Mouse (Mus musculus) liver, adult (tissue): Measurements from ENCODE around the gene Gm10697.
"Not testable (repeated sequence)": the region's sequence is repeated elsewhere in the genome, so short reads cannot be mapped to it uniquely, and the experiment has no call there.

Experiments used
- GATA4 ChIP-seq: IDR thresholded peaks from 2 replicates; pipeline ENCODE4 v1.6.1; 2014; ENCODE audit warnings: mild to moderate bottlenecking, low read length; ENCODE audit not compliant: insufficient replicate concordance

The Gm10697 gene

DNA sequence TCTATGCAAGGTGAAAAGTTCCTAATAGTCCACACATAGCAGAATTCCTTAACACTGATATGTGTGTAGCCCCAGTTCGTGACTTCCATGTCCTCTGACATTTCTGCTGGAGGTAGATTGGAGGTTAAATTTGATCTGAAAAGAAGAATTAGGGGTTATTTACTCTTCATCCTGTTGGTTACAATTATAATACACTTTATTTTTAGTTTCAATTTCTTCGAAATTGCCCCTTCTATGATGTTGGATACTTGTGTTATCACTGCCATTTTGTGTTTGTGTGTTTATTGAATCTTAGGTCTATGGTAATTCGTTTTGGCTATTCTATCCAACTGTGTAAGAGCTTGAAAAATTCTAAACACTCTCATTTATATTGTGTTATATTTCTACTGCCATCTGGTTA is at the start of gene Gm10697:
Gene Gm10697, minus strand, starts transcription at position 101 of the 400 bp plus-strand sequence.
- not testable (repeated sequence) for TF ChIP-seq GATA4

GRCm38 (mm10) chr3:94054785-94055184 is 17.7 kb downstream of the Gm10697 start, which contains the start of gene Gm9125:
Gene Gm9125, minus strand, starts transcription at chr3:94054885.
- not testable (repeated sequence) for TF ChIP-seq GATA4
